8 mouse cellular contexts compared by ENCODE assay signal in the genomic region with DNA sequence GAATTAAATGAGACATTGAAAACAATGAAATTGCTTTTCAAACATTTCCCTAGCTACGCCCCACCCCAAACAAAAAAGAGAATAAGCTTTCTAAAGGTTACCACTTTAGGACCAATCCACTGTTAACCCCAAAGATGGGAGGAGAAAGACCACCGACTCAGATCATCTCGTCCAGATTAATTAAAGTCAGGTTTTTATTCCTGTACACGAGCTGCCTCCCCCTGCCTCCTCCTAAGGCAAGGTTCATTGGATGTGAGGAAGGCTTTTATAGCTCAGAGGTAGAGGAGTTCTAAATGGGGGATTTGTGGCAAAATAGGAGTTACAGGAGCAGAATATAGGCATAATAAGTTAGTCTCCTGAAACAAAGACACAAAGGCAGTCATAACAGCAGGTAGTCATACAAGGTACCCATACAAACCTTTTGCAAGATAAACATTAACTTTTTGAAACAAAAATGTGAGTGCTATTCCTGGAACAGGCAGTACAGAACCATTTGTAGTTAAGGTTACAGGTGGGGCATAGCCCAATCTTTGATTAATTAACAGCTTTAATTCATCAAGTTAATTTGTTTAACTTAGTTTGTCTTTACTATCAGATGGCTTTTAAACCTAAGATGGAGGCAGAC. TPM values are rescaled to one million over a fixed set of nuclear protein-coding genes. Genes with fewer than 3 reads are reported as not detected.
DNase-seq lines count a peak whose midpoint lies in the region; ATAC-seq and TF ChIP-seq lines count a peak whose summit lies in the region.

No protein-coding gene starts in this region.

- peak; percentile 56 for DNase-seq in heart, embryonic 10.5 days (ENCODE audit: low spot score)
- DNase-seq in heart, adult 18-20 months = no peak
- DNase-seq in forebrain, postnatal 0 days = no peak
- DNase-seq in right cerebral cortex, postnatal 36 days (ENCODE audit: low spot score in 2 of 2) = no peak
- DNase-seq in layer of hippocampus, adult 18-20 months (ENCODE audit: low spot score in 2 of 2) = no peak
- DNase-seq in cerebellum, adult 9-10 months = no peak

- WGBS in heart, embryonic 10.5 days = 63% methylated on average over 4 of the region's 4 CpGs
- WGBS in forebrain, postnatal 0 days = 68% methylated on average over 4 of the region's 4 CpGs
- 50% methylated on average over 4 of the region's 4 CpGs for WGBS in liver, embryonic 15.5 days (ENCODE audit: insufficient replicate concordance)

- H3K4me3 ChIP-seq in heart, embryonic 10.5 days = peak overlapping the region; percentile 78; the same call in 1 of the 2 replicates
- H3K4me3 ChIP-seq in E14TG2a.4 (replicated peaks; ENCODE audit: low read length) = peak overlapping the region; percentile 66
- H3K4me3 ChIP-seq in forebrain, postnatal 0 days (ENCODE audit: low read depth, low read length) = peak overlapping the region; percentile 79; the same call in 1 of the 2 replicates
- H3K4me3 ChIP-seq in liver, embryonic 15.5 days (replicated peaks) = peak overlapping the region; percentile 75; the same call in 1 of the 2 replicates

- H3K27me3 ChIP-seq in heart, embryonic 10.5 days (ENCODE audit: insufficient read depth, poor library complexity, severe bottlenecking) = no peaks in the 10 kb centered on the region
- no peaks in the 10 kb centered on the region for H3K27me3 ChIP-seq in E14TG2a.4 (ENCODE audit: insufficient read depth, low read length)
- no peaks in the 10 kb centered on the region for H3K27me3 ChIP-seq in forebrain, postnatal 0 days (ENCODE audit: insufficient read depth, low read length)
- H3K27me3 ChIP-seq in liver, embryonic 15.5 days = no peaks in the 10 kb centered on the region

- H3K9ac ChIP-seq in forebrain, postnatal 0 days = no peak overlapping the region
- no peak overlapping the region for H3K9ac ChIP-seq in liver, embryonic 15.5 days

- ATAC-seq in forebrain, postnatal 0 days = no peak
- no peak for ATAC-seq in liver, embryonic 15.5 days (ENCODE audit: insufficient read depth)

- peaks cover 27% of the 10 kb centered on the region for H3K4me1 ChIP-seq in heart, embryonic 10.5 days
- peaks cover 60% of the 10 kb centered on the region for H3K4me1 ChIP-seq in E14TG2a.4 (replicated peaks; ENCODE audit: low read depth, low read length)
- peaks cover 16% of the 10 kb centered on the region; the same call in 1 of the 2 replicates for H3K4me1 ChIP-seq in forebrain, postnatal 0 days (ENCODE audit: insufficient read depth)
- peaks cover 32% of the 10 kb centered on the region for H3K4me1 ChIP-seq in liver, embryonic 15.5 days (replicated peaks)

- no peak for TF ChIP-seq CTCF in E14TG2a.4 (conservative IDR thresholded peaks at IDR 0.05; ENCODE audit: low read length)
- TF ChIP-seq CTCF in forebrain, postnatal 0 days (IDR thresholded peaks at IDR 0.05; ENCODE audit: low read depth) = no peak

- peak overlapping the region; percentile 46 for H3K4me2 ChIP-seq in forebrain, postnatal 0 days (ENCODE audit: low read depth)
- H3K4me2 ChIP-seq in liver, embryonic 15.5 days = peak overlapping the region; percentile 62

- H3K27ac ChIP-seq in heart, embryonic 10.5 days = peak overlapping the region; percentile 96
- H3K27ac ChIP-seq in forebrain, postnatal 0 days (ENCODE audit: low read depth, low read length) = 0 out of 2 replicates have a peak overlapping the region, but pooled peaks have one; percentile 51
- peak overlapping the region; percentile 45 for H3K27ac ChIP-seq in liver, embryonic 15.5 days (replicated peaks)

- H3K36me3 ChIP-seq in heart, embryonic 10.5 days = peaks cover 7% of the 10 kb centered on the region; the same call in 1 of the 2 replicates
- peaks cover 9% of the 10 kb centered on the region; the same call in 1 of the 2 replicates for H3K36me3 ChIP-seq in E14TG2a.4 (ENCODE audit: insufficient read depth, low read length)
- no peaks in the 10 kb centered on the region for H3K36me3 ChIP-seq in forebrain, postnatal 0 days (ENCODE audit: insufficient read depth)
- H3K36me3 ChIP-seq in liver, embryonic 15.5 days (replicated peaks) = no peaks in the 10 kb centered on the region

- H3K9me3 ChIP-seq in heart, embryonic 10.5 days = no peaks in the 10 kb centered on the region
- H3K9me3 ChIP-seq in E14TG2a.4 (ENCODE audit: low read length) = no peaks in the 10 kb centered on the region
- H3K9me3 ChIP-seq in forebrain, postnatal 0 days (ENCODE audit: low read length) = no peaks in the 10 kb centered on the region
- no peaks in the 10 kb centered on the region for H3K9me3 ChIP-seq in liver, embryonic 15.5 days (replicated peaks)

RNA-seq across cellular contexts. Expression of gene Ndufb4, which starts 0.7 kb away (rescaled TPM):
- polyA plus RNA-seq in heart, embryonic 10.5 days (2016; fragmentation: Nextera tagmentation; extraction: Ambion mirVana) = 61.3 and 67.0 TPM in 2 replicates
- 100 to 1,000 TPM; 123 to 199 TPM for total RNA-seq in heart, adult 18-20 months (2021)
- 33.9 and 49.3 TPM in 2 replicates for total RNA-seq in forebrain, postnatal 0 days (2014; rRNA removed)
- polyA plus RNA-seq in forebrain, postnatal 0 days (2015; fragmentation: Nextera tagmentation; extraction: Ambion mirVana) = 79.1 and 117 TPM in 2 replicates
- 21.5 and 31.8 TPM in 2 replicates for polyA plus RNA-seq in liver, embryonic 15.5 days (2015; fragmentation: Nextera tagmentation; extraction: Ambion mirVana)
- total RNA-seq in layer of hippocampus, adult 18-20 months (2021) = 10 to 100 TPM; 83.3 to 85.1 TPM

Comparison
In these comparisons a context has a peak if more than half of its experiments do, and no peak if none do; other contexts are left out.
1. H3K27ac ChIP-seq: peak in every context shown above with its lines; median percentile 96 in heart, embryonic 10.5 days; 51 in forebrain, postnatal 0 days; 45 in liver, embryonic 15.5 days.